Mouse (Mus musculus) liver (tissue): ENCODE measurements around the gene Elp5.
"Not testable (repeated sequence)": the region's sequence is repeated elsewhere in the genome, so short reads cannot be mapped to it uniquely, and the experiment has no call there.

Experiments
- DNase-seq: peaks from one replicate; pipeline ENCODE4 v3.0.0-alpha.2; 2020; ENCODE audit warnings: mixed read lengths

The Elp5 gene

DNA sequence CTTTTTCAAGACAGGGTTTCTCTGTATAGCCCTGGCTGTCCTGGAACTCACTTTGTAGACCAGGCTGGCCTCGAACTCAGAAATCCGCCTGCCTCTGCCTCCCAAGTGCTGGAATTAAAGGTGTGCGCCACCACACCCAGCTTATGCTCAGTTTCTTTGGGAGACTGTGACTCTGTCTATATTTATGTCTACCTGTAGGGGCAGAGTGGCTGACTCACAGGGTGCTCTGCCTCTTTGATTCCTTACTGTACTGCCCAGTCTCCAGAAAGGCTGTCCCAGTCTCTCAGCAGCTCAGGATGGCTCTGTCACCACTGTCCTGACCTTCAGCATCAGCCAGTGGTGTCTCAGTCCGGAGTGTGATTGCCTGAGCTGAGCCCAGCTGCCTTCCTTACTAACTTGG is 26.7 kb downstream of the Elp5 start:
- DNase-seq: not testable (repeated sequence)

- no peak for DNase-seq
Observed at GRCm38 (mm10) chr11:69953267-69953915, 28.9 kb downstream of the Elp5 start.

DNA sequence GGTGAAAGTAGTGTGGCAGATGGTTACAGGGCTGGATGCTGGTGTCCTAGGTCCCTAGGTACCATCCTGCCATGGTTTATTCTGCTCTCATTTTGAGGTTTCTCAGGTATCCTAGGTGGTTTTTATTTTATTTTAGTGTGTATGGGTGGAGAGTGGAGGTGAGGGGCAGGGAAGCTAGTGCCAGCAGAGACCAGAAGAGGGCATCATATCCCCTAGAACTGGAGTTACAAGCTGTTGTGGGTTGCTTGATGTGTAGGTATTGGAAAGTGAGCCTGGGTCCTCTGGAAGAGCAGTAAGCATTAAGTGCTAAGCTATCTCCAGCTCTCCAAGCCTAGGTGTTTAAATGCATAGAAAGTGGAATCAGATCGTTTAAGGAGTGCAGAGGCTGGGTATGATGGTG is 30.0 kb downstream of the Elp5 start:
- no peak for DNase-seq

GRCm38 (mm10) chr11:69950807-69951459 is 31.4 kb downstream of the Elp5 start:
- DNase-seq: peak; percentile 53

- peak; percentile 90 for DNase-seq
Observed at GRCm38 (mm10) chr11:69948763-69949150, 33.6 kb downstream of the Elp5 start.

GRCm38 (mm10) chr11:69948066-69948762 is 34.1 kb downstream of the Elp5 start, which contains the start of gene Slc2a4:
Slc2a4 (minus strand) TSS chr11:69948188.
- DNase-seq: peak; percentile 99

DNA sequence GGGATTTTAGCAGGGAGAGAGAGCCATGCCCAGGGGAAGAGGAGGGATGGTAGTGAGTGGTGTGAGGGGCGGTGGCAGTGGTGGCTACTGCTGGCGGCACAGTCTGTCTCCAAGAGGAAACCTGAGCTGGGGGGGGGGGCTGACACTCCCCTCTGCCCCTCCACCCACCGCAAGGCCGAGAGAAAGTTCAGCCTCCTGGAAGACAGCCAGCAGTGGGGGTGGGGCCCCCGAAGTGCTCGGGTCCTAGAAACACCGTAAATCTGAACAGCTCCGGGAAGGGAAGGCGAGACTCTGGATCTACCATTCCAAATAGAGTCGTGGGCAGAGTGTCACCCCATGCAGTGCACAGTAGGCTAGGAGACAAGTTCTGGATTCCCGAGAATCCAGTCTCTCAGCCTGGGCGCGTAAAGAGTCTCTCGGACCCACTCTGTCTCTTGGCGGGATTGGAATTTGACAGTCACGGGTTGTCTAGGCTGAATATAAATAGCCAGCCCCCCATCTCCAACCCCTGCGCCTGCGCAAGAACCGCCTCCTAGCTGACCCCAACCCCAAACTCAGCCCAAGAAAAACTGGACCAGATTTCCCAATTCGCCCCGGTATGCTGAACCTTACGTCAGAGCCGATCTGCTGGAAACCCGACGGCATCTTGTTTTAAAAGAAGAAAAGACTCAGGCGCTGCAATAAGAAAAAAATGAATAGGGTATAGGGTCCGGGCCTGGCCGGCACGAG is 34.8 kb downstream of the Elp5 start:
- peak; percentile 70 for DNase-seq

GRCm38 (mm10) chr11:69945997-69946891 is 36.1 kb downstream of the Elp5 start:
- DNase-seq: peak; percentile 89

DNA sequence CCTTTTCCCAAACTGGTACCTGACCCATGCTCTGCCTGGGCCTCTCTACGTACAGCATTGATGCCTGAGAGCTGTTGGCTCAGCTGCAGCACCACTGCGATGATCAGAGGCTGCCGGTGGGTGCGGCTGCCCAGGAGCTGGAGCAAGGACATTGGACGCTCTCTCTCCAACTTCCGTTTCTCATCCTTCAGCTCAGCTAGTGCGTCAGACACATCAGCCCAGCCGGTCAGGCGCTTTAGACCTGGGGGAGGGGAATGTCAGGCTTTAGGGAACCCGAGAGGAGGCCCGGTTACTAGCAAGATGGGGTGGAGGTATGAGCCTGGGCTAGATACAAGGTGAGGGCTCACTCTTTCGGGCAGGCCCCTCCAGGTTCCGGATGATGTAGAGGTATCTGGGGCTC is 37.1 kb downstream of the Elp5 start:
- DNase-seq: peak; percentile 28

- DNase-seq: no peak
Observed at GRCm38 (mm10) chr11:69940962-69941361, 41.4 kb downstream of the Elp5 start.

DNA sequence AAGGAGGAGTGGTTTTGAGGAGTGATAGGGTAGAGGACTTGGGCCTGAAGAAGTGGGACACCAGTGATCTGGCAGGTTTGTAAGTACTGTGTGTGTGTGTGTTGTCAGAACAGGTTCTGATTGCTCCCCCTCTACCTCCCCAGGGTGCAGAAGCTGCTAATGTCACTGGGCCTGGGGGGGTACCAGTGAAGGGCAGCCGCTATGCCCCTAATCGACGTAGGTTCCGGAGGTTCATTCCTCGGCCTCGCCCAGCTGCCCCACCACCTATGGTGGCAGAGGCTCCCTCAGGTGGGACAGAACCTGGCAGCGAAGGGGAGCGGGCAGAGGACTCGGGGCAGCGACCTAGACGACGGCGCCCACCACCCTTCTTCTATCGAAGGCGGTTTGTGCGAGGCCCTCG is 42.6 kb downstream of the Elp5 start:
- no peak for DNase-seq

DNA sequence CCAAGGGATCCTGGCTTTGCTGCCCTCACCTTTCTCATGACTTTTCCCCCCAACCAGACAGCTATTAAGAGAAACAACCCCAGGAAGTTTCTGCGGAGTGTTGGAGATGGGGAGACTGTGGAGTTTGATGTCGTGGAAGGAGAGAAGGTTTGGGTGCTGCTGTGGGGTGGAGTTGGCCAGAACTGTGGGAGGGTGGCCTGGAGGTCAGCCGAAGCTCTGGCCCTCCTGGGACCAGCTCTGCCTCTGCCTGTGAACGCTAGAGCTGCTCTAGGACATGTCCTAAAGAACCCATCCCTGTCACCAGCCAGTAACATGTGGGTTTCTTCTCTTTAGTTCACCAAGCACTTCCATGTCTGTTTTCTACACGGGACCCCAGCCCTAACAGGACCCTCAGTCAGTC is 43.1 kb downstream of the Elp5 start:
- no peak for DNase-seq

GRCm38 (mm10) chr11:69938401-69938979 is 43.8 kb downstream of the Elp5 start:
- DNase-seq: no peak

DNA sequence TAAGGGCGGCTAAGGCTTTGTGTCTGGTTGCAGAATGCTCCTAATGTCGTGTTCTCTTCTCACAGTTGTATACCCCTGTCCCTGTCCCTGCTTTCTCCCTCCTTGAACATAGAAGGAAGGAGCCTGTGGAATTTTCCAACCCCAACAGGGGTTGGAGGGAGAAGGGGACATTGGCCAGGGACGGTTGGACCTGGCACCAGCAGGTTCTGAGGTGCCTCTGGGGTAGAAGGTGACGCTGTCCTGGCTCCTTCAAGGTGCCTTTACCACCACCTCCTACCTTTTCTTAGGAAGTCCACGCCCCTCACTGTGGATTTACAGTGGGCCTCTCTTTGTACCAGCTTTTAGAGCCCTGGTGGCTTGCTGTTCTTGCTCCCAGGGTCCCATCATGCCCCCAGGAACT is 44.5 kb downstream of the Elp5 start:
- DNase-seq: no peak

GRCm38 (mm10) chr11:69937385-69937784 is 44.9 kb downstream of the Elp5 start:
- no peak for DNase-seq

GRCm38 (mm10) chr11:69936714-69937347 is 45.5 kb downstream of the Elp5 start:
- DNase-seq: no peak

DNA sequence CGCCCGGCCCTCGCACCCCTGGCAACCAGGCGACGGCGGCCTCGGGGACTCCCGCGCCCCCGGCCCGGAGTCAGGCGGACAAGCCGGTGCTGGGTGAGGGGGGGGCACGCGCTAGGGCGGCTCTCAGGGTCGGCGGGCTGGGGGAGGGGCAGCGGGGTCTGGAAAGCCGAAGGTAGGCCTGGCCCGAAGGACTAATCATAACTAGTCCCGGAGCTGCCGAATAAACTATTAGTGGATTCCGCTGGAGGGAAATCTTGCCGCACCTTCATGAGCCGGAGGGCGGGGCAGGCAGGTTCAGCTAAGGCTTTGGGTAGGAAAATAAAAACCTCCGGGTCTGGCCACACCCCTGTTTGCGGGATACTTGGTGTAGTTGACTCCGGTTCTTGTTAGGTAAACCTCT is 46.2 kb downstream of the Elp5 start:
- no peak for DNase-seq

DNA sequence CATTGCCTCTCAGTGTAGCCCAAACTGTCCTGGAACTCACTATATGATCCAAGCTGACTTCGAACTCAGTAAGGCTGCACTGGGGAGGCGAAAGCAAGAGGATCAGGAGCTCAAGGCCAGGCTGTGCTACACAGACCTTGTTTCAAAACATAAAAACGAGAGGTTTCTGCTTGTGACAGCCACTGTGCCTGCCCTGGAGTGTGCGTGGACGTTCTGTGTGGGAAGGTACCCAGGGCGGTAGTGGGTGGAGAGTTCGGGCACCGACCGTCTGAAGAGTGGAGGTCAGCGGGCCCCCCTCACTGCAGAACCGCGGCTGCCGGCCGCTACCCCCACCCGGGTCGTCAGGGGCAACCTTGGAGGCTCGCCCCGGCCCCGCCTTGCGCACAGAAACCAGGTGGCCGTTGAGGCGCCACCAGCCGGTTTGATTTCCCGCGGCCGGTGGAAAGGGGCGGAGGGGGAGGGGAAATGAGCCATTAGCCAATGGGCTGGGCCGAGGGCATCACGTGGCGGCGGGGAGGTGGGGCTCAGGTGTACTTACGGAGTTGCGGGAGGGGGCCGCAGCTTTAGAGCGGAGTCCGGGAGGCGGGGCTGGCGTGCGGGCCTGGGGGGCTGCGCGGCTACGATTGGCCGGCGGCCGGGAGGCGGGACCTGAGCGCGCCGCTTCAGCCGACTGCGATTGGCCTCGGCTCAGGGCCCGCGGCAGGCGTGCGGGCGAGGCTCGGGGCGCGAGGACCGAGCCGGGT is 47.0 kb downstream of the Elp5 start, which contains the start of gene Ybx2:
Gene Ybx2 (plus strand): TSS at position 660 of the 743 bp plus-strand sequence.
- peak; percentile 92 for DNase-seq

GRCm38 (mm10) chr11:69934681-69935080 is 47.6 kb downstream of the Elp5 start:
- peak; percentile 9 for DNase-seq

DNA sequence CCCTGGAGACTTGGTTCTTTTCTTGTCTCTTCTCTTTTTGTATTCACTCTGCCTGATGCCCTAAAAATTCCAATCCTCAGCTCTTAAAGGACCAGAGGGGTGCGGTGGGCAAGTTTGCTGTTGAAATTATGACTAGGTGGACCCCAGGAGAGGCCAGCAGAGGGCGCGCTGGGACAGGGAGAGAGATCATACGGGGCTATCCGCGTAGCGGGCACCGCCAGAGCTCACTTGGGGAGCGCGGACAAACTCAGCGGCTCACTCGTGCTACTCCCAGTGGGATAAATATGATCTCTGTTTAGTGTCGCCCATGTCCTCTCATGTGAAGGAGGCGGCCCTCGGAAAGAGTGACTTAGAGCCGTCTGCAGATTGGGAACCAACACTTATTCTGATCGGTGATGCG is 48.1 kb downstream of the Elp5 start:
- DNase-seq: peak; percentile 96

DNA sequence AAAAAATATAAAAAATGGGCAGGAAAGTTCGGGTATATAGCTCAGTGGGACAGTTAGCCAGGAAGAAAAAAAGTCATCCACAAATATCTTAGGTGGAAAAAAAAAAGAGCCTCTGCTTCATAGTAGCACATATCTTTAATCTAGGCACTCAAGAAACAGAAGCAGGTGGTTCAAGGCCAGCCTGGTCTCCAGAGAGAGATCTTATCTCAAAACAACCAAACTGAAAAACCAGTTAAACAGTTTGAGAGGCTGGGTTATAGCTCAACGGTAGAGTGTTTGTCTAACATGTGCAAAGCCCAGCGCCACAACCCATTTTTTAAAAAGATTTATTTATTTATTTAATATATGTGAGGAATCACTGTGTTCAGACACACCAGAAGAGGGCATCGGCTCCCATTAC is 49.3 kb downstream of the Elp5 start:
- no peak for DNase-seq
